Mouse (Mus musculus): Measurements from ENCODE around the gene Zfp598. TPM values are rescaled to one million over a fixed set of nuclear protein-coding genes. Genes with fewer than 3 reads are reported as not detected.
"Not testable (repeated sequence)": the region's sequence is repeated elsewhere in the genome, so short reads cannot be mapped to it uniquely, and the experiment has no call there.

The Zfp598 gene
- polyA plus RNA-seq, 1 experiment = 45.3 TPM

GRCm38 (mm10) chr17:24653967-24654710 is 15.3 kb upstream of the Zfp598 start:
- no peak for TF ChIP-seq FLI1 (IDR thresholded peaks at IDR 0.05; ENCODE audit: low read length)
- no peak for TF ChIP-seq GATA1 (IDR thresholded peaks at IDR 0.05; ENCODE audit: borderline replicate concordance, low read length)
- peak overlapping the region; percentile 65 for H3K4me3 ChIP-seq (replicated peaks)
- H3K36me3 ChIP-seq (replicated peaks; ENCODE audit: low read length) = no peaks in the 10 kb centered on the region
- H3K9me3 ChIP-seq = no peaks in the 10 kb centered on the region; the same call in 1 of the 2 replicates
- H3K27me3 ChIP-seq (replicated peaks) = peaks cover 86% of the 10 kb centered on the region
- peaks cover 34% of the 10 kb centered on the region for H3K4me1 ChIP-seq

GRCm38 (mm10) chr17:24654969-24655368 is 14.5 kb upstream of the Zfp598 start:
- no peak for TF ChIP-seq GATA1 (IDR thresholded peaks at IDR 0.05; ENCODE audit: borderline replicate concordance, low read length)
- no peak for TF ChIP-seq FLI1 (IDR thresholded peaks at IDR 0.05; ENCODE audit: low read length)
- Histone ChIP-seq H3K36me3 (replicated peaks; ENCODE audit: low read length) (no peaks in the 10 kb centered on the region), H3K27me3 (replicated peaks) (peaks cover 84% of the 10 kb centered on the region), H3K9me3 (no peaks in the 10 kb centered on the region; the same call in 1 of the 2 replicates), H3K4me3 (replicated peaks) (no peak overlapping the region), H3K4me1 (peaks cover 26% of the 10 kb centered on the region)

GRCm38 (mm10) chr17:24658017-24658758 is 11.3 kb upstream of the Zfp598 start, which contains the start of gene Npw:
Npw (minus strand) TSS chr17:24658457.
- peak within 1 kb of the TSS; percentile 84 for H3K4me3 ChIP-seq (replicated peaks)
- TF ChIP-seq FLI1 (IDR thresholded peaks at IDR 0.05; ENCODE audit: low read length) = no peak
- no peak for TF ChIP-seq GATA1 (IDR thresholded peaks at IDR 0.05; ENCODE audit: borderline replicate concordance, low read length)
- no peaks in the 10 kb centered on the region for H3K9me3 ChIP-seq
- H3K27me3 ChIP-seq (replicated peaks) = peaks cover 61% of the 10 kb centered on the region
- H3K36me3 ChIP-seq (replicated peaks; ENCODE audit: low read length) = no peaks in the 10 kb centered on the region
- H3K4me1 ChIP-seq = peaks cover 19% of the 10 kb centered on the region

GRCm38 (mm10) chr17:24667011-24667410 is 2.5 kb upstream of the Zfp598 start:
- peaks cover 36% of the 10 kb centered on the region for H3K4me1 ChIP-seq
- H3K27me3 ChIP-seq (replicated peaks) = peaks cover 11% of the 10 kb centered on the region
- not testable (repeated sequence) for H3K36me3 ChIP-seq (replicated peaks; ENCODE audit: low read length); H3K9me3 ChIP-seq; H3K4me3 ChIP-seq (replicated peaks)

- Histone ChIP-seq H3K9me3 (no peaks in the 10 kb centered on the region), H3K36me3 (replicated peaks; ENCODE audit: low read length) (no peaks in the 10 kb centered on the region), H3K27me3 (replicated peaks) (peaks cover 11% of the 10 kb centered on the region), H3K4me1 (peaks cover 40% of the 10 kb centered on the region), H3K4me3 (replicated peaks) (no peak overlapping the region)
- TF ChIP-seq GATA1 (IDR thresholded peaks at IDR 0.05; ENCODE audit: borderline replicate concordance, low read length) (no peak), FLI1 (IDR thresholded peaks at IDR 0.05; ENCODE audit: low read length) (no peak)
Observed at GRCm38 (mm10) chr17:24667416-24667815, 2.1 kb upstream of the Zfp598 start.

- H3K36me3 ChIP-seq (replicated peaks; ENCODE audit: low read length) = peaks cover 12% of the 10 kb centered on the region
- H3K9me3 ChIP-seq; H3K27me3 ChIP-seq (replicated peaks): not testable (repeated sequence)
- H3K4me1 ChIP-seq = peaks cover 58% of the 10 kb centered on the region
- peak overlapping the region; percentile 100 for H3K4me3 ChIP-seq (replicated peaks)
Observed at GRCm38 (mm10) chr17:24669214-24669544, 308 bp upstream of the Zfp598 start.

- Histone ChIP-seq H3K27me3 (replicated peaks) (peaks cover 2% of the 10 kb centered on the region), H3K36me3 (replicated peaks; ENCODE audit: low read length) (peaks cover 15% of the 10 kb centered on the region), H3K4me1 (peaks cover 65% of the 10 kb centered on the region), H3K9me3 (no peaks in the 10 kb centered on the region), H3K4me3 (replicated peaks) (peak overlapping the region; percentile 100)
- TF ChIP-seq FLI1 (IDR thresholded peaks at IDR 0.05; ENCODE audit: low read length) = no peak
- TF ChIP-seq GATA1 (IDR thresholded peaks at IDR 0.05; ENCODE audit: borderline replicate concordance, low read length) = no peak
Observed at GRCm38 (mm10) chr17:24670246-24670844, 858 bp downstream of the Zfp598 start.

GRCm38 (mm10) chr17:24671346-24671745 is 1.9 kb downstream of the Zfp598 start:
- Histone ChIP-seq H3K4me3 (replicated peaks) (peak overlapping the region; percentile 100), H3K36me3 (replicated peaks; ENCODE audit: low read length) (peaks cover 23% of the 10 kb centered on the region), H3K27me3 (replicated peaks) (no peaks in the 10 kb centered on the region), H3K9me3 (no peaks in the 10 kb centered on the region), H3K4me1 (peaks cover 75% of the 10 kb centered on the region)
- TF ChIP-seq GATA1 (IDR thresholded peaks at IDR 0.05; ENCODE audit: borderline replicate concordance, low read length) = no peak
- no peak for TF ChIP-seq FLI1 (IDR thresholded peaks at IDR 0.05; ENCODE audit: low read length)

- no peaks in the 10 kb centered on the region for H3K27me3 ChIP-seq (replicated peaks)
- H3K36me3 ChIP-seq (replicated peaks; ENCODE audit: low read length) = peaks cover 31% of the 10 kb centered on the region
- peaks cover 74% of the 10 kb centered on the region for H3K4me1 ChIP-seq
- TF ChIP-seq GATA1 (IDR thresholded peaks at IDR 0.05; ENCODE audit: borderline replicate concordance, low read length) (no peak), FLI1 (IDR thresholded peaks at IDR 0.05; ENCODE audit: low read length) (no peak)
- no peaks in the 10 kb centered on the region for H3K9me3 ChIP-seq
- H3K4me3 ChIP-seq (replicated peaks) = peak overlapping the region; percentile 100
Observed at GRCm38 (mm10) chr17:24672141-24672540, 2.7 kb downstream of the Zfp598 start.

GRCm38 (mm10) chr17:24674277-24674676 is 4.8 kb downstream of the Zfp598 start:
- TF ChIP-seq FLI1 (IDR thresholded peaks at IDR 0.05; ENCODE audit: low read length) (no peak), GATA1 (IDR thresholded peaks at IDR 0.05; ENCODE audit: borderline replicate concordance, low read length) (no peak)
- H3K27me3 ChIP-seq (replicated peaks) = no peaks in the 10 kb centered on the region
- H3K36me3 ChIP-seq (replicated peaks; ENCODE audit: low read length) = peaks cover 52% of the 10 kb centered on the region
- peaks cover 59% of the 10 kb centered on the region for H3K4me1 ChIP-seq
- H3K4me3 ChIP-seq (replicated peaks) = no peak overlapping the region
- H3K9me3 ChIP-seq = no peaks in the 10 kb centered on the region
